Mouse (Mus musculus) lung, adult 2 months (tissue): ENCODE measurements at regions not wholly inside any gene's neighbourhood (a gene's known extent, or its start where the extent isn't known, plus 50 kb on each side); places are given as distances from the start of the nearest gene placed in this dataset.

ENCODE experiments used
- DNase-seq: peaks from one replicate; pipeline ENCODE4 v3.0.0; 2022
- H3K4me1 ChIP-seq: fragments of 200-500 bp; 2 replicates; pipeline ENCODE4 v1.6.1; 2011; ENCODE audit warnings: low read length; ENCODE audit not compliant: control insufficient read depth, insufficient read depth
- H3K4me3 ChIP-seq: fragments of 200-500 bp; replicated peaks from 2 replicates; pipeline ENCODE3; 2011; ENCODE audit warnings: low read depth, mild to moderate bottlenecking, control low read depth, low read length; ENCODE audit errors: extremely low read depth
- CTCF ChIP-seq: fragments of 200-500 bp; IDR thresholded peaks from 2 replicates; pipeline ENCODE4 v1.5.1; 2011; ENCODE audit warnings: mild to moderate bottlenecking, low read length, control low read depth; ENCODE audit not compliant: insufficient read depth
- POLR2A ChIP-seq: fragments of 200-500 bp; IDR thresholded peaks from 2 replicates; pipeline ENCODE4 v1.6.1; 2011; ENCODE audit warnings: low read depth, mild to moderate bottlenecking, control low read depth, low read length, borderline replicate concordance; ENCODE audit errors: extremely low read depth
- WGBS: fragments of 180-500 bp; shearing (Covaris S2); methylation state at CpG from one replicate; pipeline ENCODE4 v1.1.7; 2018; 5-methylcytosine and 5-hydroxymethylcytosine counted together

- 45% methylated on average over 2 of the region's 2 CpGs for WGBS
- no peak for DNase-seq
- no peak overlapping the region for H3K4me3 ChIP-seq
- TF ChIP-seq POLR2A (no peak), CTCF (no peak)
- H3K4me1 ChIP-seq: no peaks in the 10 kb centered on the region
Observed at GRCm38 (mm10) chr14:33789556-33789955, 133.8 kb upstream of the Gdf10 start.

DNA sequence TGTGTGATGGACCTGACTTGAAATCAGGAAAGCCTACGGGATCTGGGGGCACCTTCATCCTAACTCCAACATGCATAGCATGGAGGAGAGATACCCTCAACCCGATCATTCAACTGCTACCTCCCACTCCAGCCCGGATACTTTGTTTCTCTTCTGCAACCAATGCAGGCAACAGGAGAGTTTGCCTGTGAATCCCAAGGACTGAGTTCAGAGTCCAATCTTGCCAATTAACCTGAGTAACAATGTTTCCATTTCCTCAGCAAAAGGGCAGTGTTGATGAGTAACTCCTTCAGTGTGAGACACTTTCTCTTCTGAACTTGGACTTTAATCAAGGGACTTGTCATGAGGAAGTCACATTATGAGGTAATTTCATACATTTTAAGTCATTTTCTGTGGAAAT is 129.1 kb upstream of the Gdf10 start:
- no peak for DNase-seq
- H3K4me3 ChIP-seq: no peak overlapping the region
- no peaks in the 10 kb centered on the region for H3K4me1 ChIP-seq
- WGBS: 85% methylated on average over 3 of the region's 3 CpGs
- TF ChIP-seq POLR2A (no peak), CTCF (no peak)

GRCm38 (mm10) chr14:33797551-33798303 is 125.7 kb upstream of the Gdf10 start:
- DNase-seq: no peak
- WGBS: 56% methylated on average over 15 of the region's 15 CpGs
- Histone ChIP-seq H3K4me3 (no peak overlapping the region), H3K4me1 (no peaks in the 10 kb centered on the region)
- no peak for TF ChIP-seq POLR2A
- no peak for TF ChIP-seq CTCF

DNA sequence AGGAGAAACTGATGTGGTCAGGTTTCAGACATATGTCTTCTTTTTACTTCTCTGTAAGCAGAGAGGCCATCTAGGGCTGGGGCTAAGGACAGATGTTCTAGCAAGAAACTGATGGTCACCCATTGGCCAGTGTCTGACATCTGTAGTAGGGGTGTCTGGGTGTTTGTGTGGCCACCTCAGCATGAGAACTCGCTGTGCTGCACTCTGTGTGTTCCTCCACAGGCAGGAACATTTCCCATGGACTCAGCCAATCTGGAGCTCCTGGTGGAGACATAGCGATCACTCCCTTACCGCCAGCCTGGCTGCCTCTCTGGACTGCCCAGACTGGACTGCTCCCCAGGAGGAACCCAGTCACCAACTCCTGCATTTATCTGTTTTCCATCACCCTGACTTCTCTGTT is 119.1 kb upstream of the Gdf10 start:
- no peak for DNase-seq
- 85% methylated on average over 3 of the region's 3 CpGs for WGBS
- Histone ChIP-seq H3K4me3 (no peak overlapping the region), H3K4me1 (peaks cover 11% of the 10 kb centered on the region)
- TF ChIP-seq POLR2A (no peak), CTCF (no peak)

DNA sequence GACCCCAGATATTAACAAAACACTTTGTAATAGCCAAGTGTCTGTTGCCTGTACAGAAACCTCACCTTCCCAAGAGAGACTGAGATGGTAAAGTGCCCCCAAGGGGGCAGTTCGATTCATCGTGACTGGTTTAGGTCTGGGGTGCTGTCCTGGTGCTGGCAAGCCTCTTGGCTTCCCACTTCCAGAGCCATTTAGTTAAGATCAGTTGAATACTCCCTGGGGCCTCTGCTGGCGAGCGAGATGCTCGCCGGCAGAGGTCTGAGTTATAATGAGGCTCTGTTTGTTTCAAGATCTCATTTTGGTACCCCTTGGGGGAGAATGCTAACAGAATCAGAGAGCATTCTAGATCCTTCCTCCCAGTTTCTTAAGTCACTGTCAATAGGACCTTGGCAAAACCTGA is 118.7 kb upstream of the Gdf10 start:
- DNase-seq: no peak
- H3K4me3 ChIP-seq: no peak overlapping the region
- TF ChIP-seq CTCF: no peak
- no peak for TF ChIP-seq POLR2A
- peaks cover 13% of the 10 kb centered on the region for H3K4me1 ChIP-seq
- WGBS: 86% methylated on average over 6 of the region's 6 CpGs

DNA sequence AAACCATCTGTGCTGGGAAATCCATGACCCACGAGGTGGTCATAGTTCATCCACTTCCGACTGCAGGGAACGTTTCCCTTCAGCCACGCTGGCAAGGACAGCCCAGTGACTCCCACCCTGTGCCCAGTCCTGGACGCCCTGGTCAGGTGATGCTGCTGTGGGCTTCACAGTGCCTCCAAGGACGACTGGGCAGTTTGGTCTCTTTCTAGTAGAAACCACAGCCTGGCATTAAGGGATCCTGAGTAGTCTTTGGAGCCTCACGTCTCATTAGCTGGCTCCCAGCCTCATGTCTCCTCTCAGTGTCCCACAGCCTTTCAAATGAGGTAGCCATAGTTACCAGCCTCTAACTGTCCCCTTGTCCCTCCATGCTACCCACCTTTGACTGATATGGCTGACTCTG is 116.2 kb upstream of the Gdf10 start:
- Histone ChIP-seq H3K4me1 (peaks cover 13% of the 10 kb centered on the region), H3K4me3 (no peak overlapping the region)
- no peak for DNase-seq
- no peak for TF ChIP-seq CTCF
- no peak for TF ChIP-seq POLR2A
- WGBS: 69% methylated on average over 7 of the region's 7 CpGs

DNA sequence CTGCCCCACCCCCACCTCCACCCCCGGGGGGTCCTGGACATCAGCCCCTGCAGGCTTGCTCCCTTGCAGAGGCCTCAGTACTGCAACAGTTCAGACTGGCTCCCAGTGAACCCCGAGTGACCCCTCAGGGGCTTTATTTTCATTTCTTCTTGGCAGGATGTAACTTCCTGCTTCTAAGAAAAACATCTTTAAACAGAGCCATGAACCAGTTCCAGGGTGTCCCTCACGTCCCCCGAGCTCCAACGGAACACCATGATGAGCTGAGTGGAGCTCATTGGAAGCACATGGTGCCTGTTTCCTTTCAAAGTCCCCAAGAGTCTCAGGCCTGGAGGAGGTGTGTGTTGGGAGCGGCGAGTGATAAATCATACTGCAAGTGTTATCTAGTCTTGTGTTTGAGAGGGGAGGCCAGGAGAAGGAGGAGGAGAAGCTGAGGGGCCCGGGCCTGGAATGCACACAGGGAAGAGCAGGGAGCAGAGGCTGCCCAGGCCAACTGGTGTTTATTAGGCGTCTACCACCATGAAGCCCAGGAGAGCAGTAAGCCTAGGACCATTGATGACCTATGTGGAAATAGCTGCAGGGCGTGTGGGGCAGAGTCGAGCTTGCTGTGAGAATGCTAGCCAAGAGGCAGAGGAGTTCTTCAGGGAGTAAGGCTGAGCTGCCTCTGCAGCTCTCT is 114.7 kb upstream of the Gdf10 start:
- WGBS: 33% methylated on average over 11 of the region's 11 CpGs
- no peak for DNase-seq

DNA sequence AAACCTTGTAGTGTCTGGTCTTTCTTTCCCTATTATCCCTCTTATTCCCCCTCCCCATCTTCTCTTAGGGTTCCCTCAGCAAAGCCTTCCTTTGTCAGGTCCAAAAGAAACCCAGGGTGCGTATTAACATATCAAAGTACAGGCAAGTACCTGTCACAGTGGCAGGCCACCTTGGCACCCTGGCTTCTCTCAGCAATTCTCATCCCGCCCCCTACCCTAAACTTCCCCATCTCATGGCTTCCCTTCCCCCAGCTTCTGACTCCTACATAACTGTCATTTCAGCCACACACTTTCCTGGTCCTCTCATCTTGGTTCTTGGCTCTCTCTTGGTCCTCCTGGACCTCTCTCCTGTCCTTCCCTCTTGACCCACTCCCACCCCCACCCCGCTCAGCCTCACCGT is 112.8 kb upstream of the Gdf10 start:
- Histone ChIP-seq H3K4me1 (peaks cover 13% of the 10 kb centered on the region), H3K4me3 (no peak overlapping the region)
- DNase-seq: no peak
- WGBS: 89% methylated on average over 4 of the region's 4 CpGs
- TF ChIP-seq POLR2A: no peak
- TF ChIP-seq CTCF: no peak

More for the DNA sequence above, 114.7 kb upstream of the Gdf10 start:
- Histone ChIP-seq H3K4me3 (no peak overlapping the region), H3K4me1 (peaks cover 13% of the 10 kb centered on the region)
- TF ChIP-seq POLR2A (no peak), CTCF (no peak)

DNA sequence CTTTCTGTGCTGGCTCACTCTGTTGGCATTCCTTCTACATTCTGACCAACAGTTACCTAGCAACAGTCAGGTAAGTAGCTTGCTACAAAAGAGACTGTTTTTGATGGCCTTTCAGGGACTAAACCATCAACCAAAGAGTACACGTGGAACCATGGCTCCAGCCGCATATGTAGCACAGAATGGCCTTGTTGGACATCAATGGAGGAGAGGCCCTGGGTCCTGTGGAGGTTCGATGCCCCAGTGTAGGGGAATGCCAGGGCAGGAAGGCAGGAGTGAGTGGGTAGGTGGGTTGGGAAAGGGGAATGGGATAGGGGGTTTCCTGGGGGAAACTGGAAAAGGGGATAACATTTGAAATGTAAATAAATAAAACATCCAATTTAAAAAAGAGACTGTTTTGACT is 112.1 kb upstream of the Gdf10 start:
- Histone ChIP-seq H3K4me3 (no peak overlapping the region), H3K4me1 (peaks cover 13% of the 10 kb centered on the region)
- TF ChIP-seq CTCF: no peak
- TF ChIP-seq POLR2A: no peak
- 73% methylated on average over 3 of the region's 3 CpGs for whole genome bisulfite sequencing
- DNase-seq: no peak

DNA sequence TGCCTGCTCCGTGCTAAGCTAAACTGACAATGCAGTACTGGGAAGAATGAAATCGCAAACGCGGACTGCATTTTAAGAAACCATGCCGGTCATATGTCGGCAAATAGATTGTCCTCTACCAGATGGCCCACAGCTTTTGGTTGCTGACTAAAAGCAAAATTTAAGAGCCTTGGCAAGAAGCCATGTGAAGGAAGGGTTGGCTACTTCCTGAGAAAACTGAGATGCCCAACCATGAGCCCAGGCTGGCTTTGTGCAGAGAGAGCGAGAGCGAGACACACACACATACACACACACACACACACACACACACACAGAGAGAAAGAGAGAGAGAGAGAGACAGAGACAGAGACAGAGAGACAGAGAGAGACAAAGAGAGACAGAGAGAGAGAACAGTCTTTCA is 111.1 kb upstream of the Gdf10 start:
- Histone ChIP-seq H3K4me1 (peaks cover 13% of the 10 kb centered on the region), H3K4me3 (no peak overlapping the region)
- 65% methylated on average over 8 of the region's 8 CpGs for WGBS
- no peak for DNase-seq
- TF ChIP-seq CTCF (no peak), POLR2A (no peak)
